Mouse (Mus musculus): ENCODE results near the gene Ttll13. TPM values are rescaled to one million over a fixed set of nuclear protein-coding genes. Genes with fewer than 3 reads are reported as not detected.
A peak's percentile ranks its signal among the peaks of the same experiment; 100 is the strongest.

Gene Ttll13
- polyA plus RNA-seq, 1 experiment from 2014 or later = 0.63 TPM

GRCm38 (mm10) chr7:80294062-80294763 is 48.0 kb downstream of the Ttll13 start, which contains the start of gene Prc1:
TSS of gene Prc1 (plus strand) at chr7:80294450.
- Histone ChIP-seq H3K9me3 (replicated peaks) (no peaks in the 10 kb centered on the region), H3K27ac (peak within 1 kb of the TSS; percentile 85), H3K4me1 (replicated peaks) (peaks cover 21% of the 10 kb centered on the region), H3K27me3 (no peaks in the 10 kb centered on the region), H3K4me2 (peak within 1 kb of the TSS; percentile 73), H3K9ac (peak within 1 kb of the TSS; percentile 75), H3K36me3 (peaks cover 12% of the 10 kb centered on the region; the same call in 1 of the 2 replicates), H3K4me3 (peak within 1 kb of the TSS; percentile 90)
- peak; percentile 99 for ATAC-seq (replicated peaks; ENCODE audit: insufficient number of reproducible peaks, insufficient read depth, low FRiP score, low read depth)
- WGBS = under 1% methylated on average over 52 of the region's 52 CpGs

GRCm38 (mm10) chr7:80294764-80295648 is 48.8 kb downstream of the Ttll13 start:
- Histone ChIP-seq H3K27me3 (no peaks in the 10 kb centered on the region), H3K4me1 (replicated peaks) (peaks cover 25% of the 10 kb centered on the region), H3K27ac (peak overlapping the region; percentile 77), H3K9me3 (replicated peaks) (no peaks in the 10 kb centered on the region), H3K36me3 (peaks cover 11% of the 10 kb centered on the region; the same call in 1 of the 2 replicates), H3K4me3 (peak overlapping the region; percentile 90), H3K4me2 (peak overlapping the region; percentile 73), H3K9ac (peak overlapping the region; percentile 75)
- 9% methylated on average over 37 of the region's 37 CpGs for WGBS
- ATAC-seq (replicated peaks; ENCODE audit: insufficient number of reproducible peaks, insufficient read depth, low FRiP score, low read depth) = peak; percentile 33

GRCm38 (mm10) chr7:80296462-80296861 is 50.3 kb downstream of the Ttll13 start:
- H3K27me3 ChIP-seq = no peaks in the 10 kb centered on the region
- no peak overlapping the region for H3K27ac ChIP-seq
- no peaks in the 10 kb centered on the region for H3K9me3 ChIP-seq (replicated peaks)
- ATAC-seq (replicated peaks; ENCODE audit: insufficient number of reproducible peaks, insufficient read depth, low FRiP score, low read depth) = no peak
- H3K36me3 ChIP-seq = peaks cover 17% of the 10 kb centered on the region
- peak overlapping the region; percentile 73 for H3K4me2 ChIP-seq
- no peak overlapping the region for H3K9ac ChIP-seq
- H3K4me1 ChIP-seq (replicated peaks) = peaks cover 25% of the 10 kb centered on the region
- WGBS = 92% methylated on average over 6 of the region's 6 CpGs
- peak overlapping the region; percentile 90 for H3K4me3 ChIP-seq

GRCm38 (mm10) chr7:80297041-80297440 is 50.9 kb downstream of the Ttll13 start:
- WGBS = 68% methylated on average over 3 of the region's 3 CpGs
- Histone ChIP-seq H3K4me1 (replicated peaks) (peaks cover 25% of the 10 kb centered on the region), H3K27me3 (no peaks in the 10 kb centered on the region), H3K36me3 (peaks cover 23% of the 10 kb centered on the region), H3K9ac (no peak overlapping the region), H3K9me3 (replicated peaks) (no peaks in the 10 kb centered on the region), H3K4me2 (peak overlapping the region; percentile 73; the same call in 1 of the 2 replicates), H3K27ac (no peak overlapping the region), H3K4me3 (no peak overlapping the region)
- ATAC-seq (replicated peaks; ENCODE audit: insufficient number of reproducible peaks, insufficient read depth, low FRiP score, low read depth) = no peak

- no peak overlapping the region for H3K4me3 ChIP-seq
- WGBS = 98% methylated on average over 4 of the region's 4 CpGs
- H3K9me3 ChIP-seq (replicated peaks) = no peaks in the 10 kb centered on the region
- peaks cover 24% of the 10 kb centered on the region for H3K4me1 ChIP-seq (replicated peaks)
- no peak for ATAC-seq (replicated peaks; ENCODE audit: insufficient number of reproducible peaks, insufficient read depth, low FRiP score, low read depth)
- H3K36me3 ChIP-seq = peaks cover 38% of the 10 kb centered on the region
- no peak overlapping the region for H3K4me2 ChIP-seq
- no peak overlapping the region for H3K27ac ChIP-seq
- no peak overlapping the region for H3K9ac ChIP-seq
- no peaks in the 10 kb centered on the region for H3K27me3 ChIP-seq
Measured at GRCm38 (mm10) chr7:80298754-80299153, 52.6 kb downstream of the Ttll13 start.

- peaks cover 22% of the 10 kb centered on the region for H3K4me1 ChIP-seq (replicated peaks)
- H3K4me3 ChIP-seq = no peak overlapping the region
- 85% methylated on average over 3 of the region's 3 CpGs for WGBS
- no peak overlapping the region for H3K9ac ChIP-seq
- no peaks in the 10 kb centered on the region for H3K9me3 ChIP-seq (replicated peaks)
- H3K36me3 ChIP-seq = peaks cover 46% of the 10 kb centered on the region
- no peaks in the 10 kb centered on the region for H3K27me3 ChIP-seq
- no peak for ATAC-seq (replicated peaks; ENCODE audit: insufficient number of reproducible peaks, insufficient read depth, low FRiP score, low read depth)
- no peak overlapping the region for H3K27ac ChIP-seq
- no peak overlapping the region for H3K4me2 ChIP-seq
Measured at GRCm38 (mm10) chr7:80299568-80299967, 53.4 kb downstream of the Ttll13 start.

- no peak for ATAC-seq (replicated peaks; ENCODE audit: insufficient number of reproducible peaks, insufficient read depth, low FRiP score, low read depth)
- H3K27ac ChIP-seq = no peak overlapping the region
- H3K36me3 ChIP-seq = peaks cover 64% of the 10 kb centered on the region
- no peak overlapping the region for H3K4me3 ChIP-seq
- WGBS = 93% methylated on average over 2 of the region's 2 CpGs
- no peaks in the 10 kb centered on the region for H3K9me3 ChIP-seq (replicated peaks)
- no peak overlapping the region for H3K9ac ChIP-seq
- H3K4me2 ChIP-seq = no peak overlapping the region
- H3K4me1 ChIP-seq (replicated peaks) = peaks cover 15% of the 10 kb centered on the region
- no peaks in the 10 kb centered on the region for H3K27me3 ChIP-seq
Measured at GRCm38 (mm10) chr7:80301522-80301921, 55.3 kb downstream of the Ttll13 start.

GRCm38 (mm10) chr7:80307766-80308165 is 61.6 kb downstream of the Ttll13 start:
- H3K9me3 ChIP-seq (replicated peaks) = no peaks in the 10 kb centered on the region
- ATAC-seq (replicated peaks; ENCODE audit: insufficient number of reproducible peaks, insufficient read depth, low FRiP score, low read depth) = no peak

More at GRCm38 (mm10) chr7:80307766-80308165, 61.6 kb downstream of the Ttll13 start:
- H3K4me3 ChIP-seq = no peak overlapping the region
- H3K36me3 ChIP-seq = peaks cover 94% of the 10 kb centered on the region
- H3K4me1 ChIP-seq (replicated peaks) = no peaks in the 10 kb centered on the region
- no peak overlapping the region for H3K9ac ChIP-seq
- H3K27ac ChIP-seq = no peak overlapping the region
- no peaks in the 10 kb centered on the region for H3K27me3 ChIP-seq
- WGBS = 86% methylated on average over 3 of the region's 3 CpGs
- H3K4me2 ChIP-seq = no peak overlapping the region

Other genes with a start within 250 kb of the Ttll13 start
- 9.4 and 13.6 TPM in 2 replicates for gene Zfp710, start 221.6 kb upstream of the Ttll13 start, polyA plus RNA-seq (2015; fragmentation: Nextera tagmentation; extraction: Ambion mirVana)
- 2,234 and 2,284 TPM in 2 replicates for gene Idh2, start 131.0 kb upstream of the Ttll13 start, polyA plus RNA-seq (2015; fragmentation: Nextera tagmentation; extraction: Ambion mirVana)
- 12.4 and 14.0 TPM in 2 replicates for gene Sema4b, start 59.5 kb upstream of the Ttll13 start, polyA plus RNA-seq (2015; fragmentation: Nextera tagmentation; extraction: Ambion mirVana)
- gene Cib1, start 13.6 kb upstream of the Ttll13 start, polyA plus RNA-seq (2015; fragmentation: Nextera tagmentation; extraction: Ambion mirVana) = 48.7 and 65.4 TPM in 2 replicates
- gene Gdpgp1, start 13.5 kb upstream of the Ttll13 start, polyA plus RNA-seq (2015; fragmentation: Nextera tagmentation; extraction: Ambion mirVana) = 2.7 and 3.8 TPM in 2 replicates
- 36.3 and 39.5 TPM in 2 replicates for gene Ngrn, start 14.8 kb downstream of the Ttll13 start, polyA plus RNA-seq (2015; fragmentation: Nextera tagmentation; extraction: Ambion mirVana)
- 8.1 and 12.1 TPM in 2 replicates for gene Vps33b, start 23.3 kb downstream of the Ttll13 start, polyA plus RNA-seq (2015; fragmentation: Nextera tagmentation; extraction: Ambion mirVana)
- gene Prc1, start 48.1 kb downstream of the Ttll13 start, polyA plus RNA-seq (2015; fragmentation: Nextera tagmentation; extraction: Ambion mirVana) = 125 and 145 TPM in 2 replicates
- gene Rccd1, start 78.1 kb downstream of the Ttll13 start, polyA plus RNA-seq (2015; fragmentation: Nextera tagmentation; extraction: Ambion mirVana) = 7.9 and 9.0 TPM in 2 replicates
- gene Unc45a, start 94.6 kb downstream of the Ttll13 start, polyA plus RNA-seq (2015; fragmentation: Nextera tagmentation; extraction: Ambion mirVana) = 16.6 and 21.5 TPM in 2 replicates
- 16.1 and 17.4 TPM in 2 replicates for gene Hddc3, start 96.7 kb downstream of the Ttll13 start, polyA plus RNA-seq (2015; fragmentation: Nextera tagmentation; extraction: Ambion mirVana)
- gene Man2a2, start 125.0 kb downstream of the Ttll13 start, polyA plus RNA-seq (2015; fragmentation: Nextera tagmentation; extraction: Ambion mirVana) = 15.1 and 21.1 TPM in 2 replicates
- 10.9 and 14.4 TPM in 2 replicates for gene Fes, start 141.6 kb downstream of the Ttll13 start, polyA plus RNA-seq (2015; fragmentation: Nextera tagmentation; extraction: Ambion mirVana)
- 16.0 and 18.2 TPM in 2 replicates for gene Furin, start 159.1 kb downstream of the Ttll13 start, polyA plus RNA-seq (2015; fragmentation: Nextera tagmentation; extraction: Ambion mirVana)